Mouse (Mus musculus): ENCODE data around the gene Gm13290.
"Not testable (repeated sequence)": the region's sequence is repeated elsewhere in the genome, so short reads cannot be mapped to it uniquely, and the experiment has no call there.

Gm13290 gene

DNA sequence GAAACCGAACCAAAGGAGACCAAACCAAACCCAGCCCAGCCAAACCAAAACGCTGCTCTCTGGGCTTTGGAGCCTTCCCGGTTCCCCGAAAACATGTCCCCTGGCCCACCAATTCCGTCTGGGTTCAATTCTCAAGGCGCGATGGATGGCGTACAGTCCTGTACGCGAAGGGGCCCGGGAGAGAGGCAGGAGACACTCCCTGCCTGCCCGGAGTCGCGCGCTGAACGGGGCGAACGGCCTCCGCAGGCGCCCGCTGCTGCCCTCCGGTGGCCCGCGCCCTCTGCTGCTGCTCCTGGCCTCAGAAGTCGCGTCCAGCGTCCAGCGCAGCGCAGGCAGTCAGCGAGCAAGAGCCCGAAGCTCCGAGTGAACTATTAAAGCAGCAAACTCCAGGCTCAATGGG, at the start of gene Gm13290:
Gm13290 (plus strand) TSS at position 301 of the 400 bp plus-strand sequence.
- in situ Hi-C loops (cut with MboI; ENCODE audit: low sequenced_read_pairs): not testable (repeated sequence)

DNA sequence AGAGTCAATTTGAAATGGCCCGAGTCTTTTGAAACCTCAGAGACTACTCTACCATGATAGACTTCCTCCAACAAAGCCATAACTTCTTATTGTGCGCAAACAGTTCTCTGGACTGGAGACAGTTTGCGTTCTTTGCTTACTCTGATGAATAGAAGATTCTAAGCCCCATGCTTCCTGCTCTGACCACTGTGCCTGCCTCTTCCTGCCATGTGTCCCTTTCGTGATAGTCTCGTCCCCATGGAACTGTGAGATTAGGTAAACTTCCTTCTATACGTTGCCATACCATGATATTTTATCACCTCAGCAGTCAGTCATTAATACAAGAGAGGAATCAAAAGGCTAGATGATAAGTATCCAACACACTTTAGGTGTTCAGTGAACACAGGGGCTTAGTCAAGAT, 46.9 kb upstream of the Gm13290 start:
- in situ Hi-C loops (cut with MboI; ENCODE audit: low sequenced_read_pairs): no loop called here

DNA sequence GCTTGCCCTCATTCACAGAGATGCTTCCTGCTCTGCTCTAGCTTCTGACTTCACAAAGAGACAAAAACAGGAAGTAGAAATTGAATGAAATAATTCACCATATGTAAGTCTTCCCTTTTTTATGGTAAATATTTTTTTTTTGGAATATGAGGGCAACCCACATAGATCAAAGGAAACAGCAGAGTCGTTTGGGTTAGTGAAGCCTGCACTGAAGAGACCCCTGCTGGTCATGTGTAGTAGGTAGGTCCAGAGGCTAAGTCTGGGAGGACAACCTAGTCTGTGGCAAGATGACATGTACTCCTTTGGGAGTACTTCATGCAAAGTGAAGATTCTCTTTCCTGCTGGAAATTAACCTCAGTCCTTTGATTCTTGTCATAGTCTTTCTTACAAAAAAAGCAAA, 46.3 kb upstream of the Gm13290 start:
- in situ Hi-C loops (cut with MboI; ENCODE audit: low sequenced_read_pairs): no loop called here

DNA sequence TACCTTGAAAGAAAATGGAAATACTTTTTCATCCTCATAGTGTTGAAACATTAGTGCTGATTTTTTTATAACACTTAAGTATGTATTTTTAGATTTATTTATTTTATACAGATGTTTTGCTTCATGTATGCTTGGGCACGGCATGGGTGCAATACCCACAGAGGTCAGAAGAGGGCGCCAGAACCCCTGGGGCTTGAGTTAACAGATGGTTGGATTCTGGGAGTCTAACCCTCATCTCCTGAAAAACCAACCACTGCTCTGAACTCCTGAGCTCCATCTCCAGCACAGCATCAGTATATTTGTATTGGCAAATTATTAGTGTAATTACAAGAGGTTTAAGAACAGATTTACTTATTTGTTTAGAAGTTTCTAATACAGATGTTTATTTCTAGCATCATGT, 35.2 kb upstream of the Gm13290 start:
- in situ Hi-C loops (cut with MboI; ENCODE audit: low sequenced_read_pairs): no loop called here

DNA sequence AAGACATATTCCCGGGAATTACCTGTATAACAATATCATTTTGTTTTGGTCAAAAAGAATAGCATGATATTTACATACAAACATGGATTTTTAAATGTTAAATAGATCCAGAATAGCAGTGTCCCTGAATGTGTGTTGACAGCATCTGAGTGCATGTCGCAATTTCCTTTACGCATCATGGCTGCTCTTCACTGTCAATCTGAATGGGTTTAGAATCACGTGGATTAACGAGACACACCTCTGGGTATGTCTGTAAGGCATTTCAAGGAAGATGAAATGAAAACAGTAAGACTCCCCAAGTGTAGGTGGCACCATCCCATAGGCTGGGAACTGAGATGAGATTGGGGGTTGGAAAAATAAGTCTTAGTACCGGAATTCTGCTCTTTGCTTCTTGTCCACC, 34.6 kb upstream of the Gm13290 start:
- in situ Hi-C loops (cut with MboI; ENCODE audit: low sequenced_read_pairs): no loop called here

DNA sequence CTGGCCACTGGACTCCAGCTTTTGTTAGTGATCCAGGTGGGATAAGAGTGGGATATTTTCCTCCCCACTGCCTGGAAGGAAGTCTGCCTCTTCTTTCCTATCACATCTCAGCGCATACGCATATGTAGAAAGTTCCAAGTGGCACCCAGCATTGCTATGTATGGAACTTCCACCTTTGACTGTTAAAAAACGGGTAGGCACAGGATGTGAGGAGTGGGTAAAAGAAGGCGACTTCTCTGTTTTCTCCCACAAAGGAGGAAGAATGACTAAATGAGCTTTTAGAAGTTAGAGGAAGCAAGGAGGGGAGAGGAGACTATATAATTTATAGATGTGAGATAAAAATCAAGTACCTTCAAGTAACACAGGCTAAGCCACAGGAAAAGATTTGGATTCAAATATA, 32.2 kb upstream of the Gm13290 start:
- in situ Hi-C loops (cut with MboI; ENCODE audit: low sequenced_read_pairs): no loop called here

DNA sequence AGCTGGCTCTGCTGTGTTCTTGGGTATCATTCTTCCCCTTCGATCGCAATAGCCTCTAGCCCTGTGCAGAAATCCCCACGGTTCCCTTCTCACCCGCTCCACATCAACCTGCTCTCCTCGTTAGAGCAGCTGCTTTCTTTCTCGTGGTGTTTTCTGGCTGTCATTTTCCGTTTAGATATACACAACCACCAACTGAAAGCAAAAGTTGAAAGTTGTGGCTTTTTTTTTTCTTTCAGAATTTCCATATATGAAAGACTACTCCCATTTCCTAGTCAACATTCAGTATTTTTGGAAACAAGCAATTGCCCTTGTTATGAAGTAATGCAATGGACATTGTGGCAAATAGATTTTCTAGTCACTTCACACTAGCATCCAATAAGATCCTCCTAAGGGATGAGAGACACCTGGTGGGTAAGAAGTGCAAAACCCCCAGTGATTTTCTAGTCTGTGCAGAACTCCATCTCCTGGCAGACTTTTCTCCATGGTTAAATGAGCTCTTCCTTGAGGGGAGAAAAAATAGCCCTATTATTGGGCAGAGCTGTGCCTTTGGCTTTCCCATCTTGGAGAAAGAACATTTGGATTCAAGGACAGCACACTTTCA, 30.8 kb upstream of the Gm13290 start:
- in situ Hi-C loops (cut with MboI; ENCODE audit: low sequenced_read_pairs): no loop called here

DNA sequence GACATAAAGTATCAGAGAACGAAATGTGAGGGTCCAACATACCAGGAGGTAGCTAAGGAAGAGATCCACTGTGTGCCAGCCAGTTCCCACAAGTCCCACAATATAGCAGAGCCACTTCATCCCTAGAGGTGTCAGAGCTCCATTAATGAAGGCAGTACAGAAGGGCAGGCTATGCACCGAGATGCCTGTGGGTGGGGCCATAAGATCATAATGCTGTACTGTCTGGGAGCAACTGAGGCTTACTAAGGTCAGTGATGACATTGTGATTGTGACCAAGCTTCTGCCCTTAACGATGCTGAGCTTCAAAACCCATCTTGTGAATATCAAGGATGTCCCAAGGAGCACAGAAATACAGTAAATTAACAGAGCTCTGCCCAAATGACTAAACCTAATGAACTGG, 29.4 kb upstream of the Gm13290 start:
- in situ Hi-C loops (cut with MboI; ENCODE audit: low sequenced_read_pairs): no loop called here

DNA sequence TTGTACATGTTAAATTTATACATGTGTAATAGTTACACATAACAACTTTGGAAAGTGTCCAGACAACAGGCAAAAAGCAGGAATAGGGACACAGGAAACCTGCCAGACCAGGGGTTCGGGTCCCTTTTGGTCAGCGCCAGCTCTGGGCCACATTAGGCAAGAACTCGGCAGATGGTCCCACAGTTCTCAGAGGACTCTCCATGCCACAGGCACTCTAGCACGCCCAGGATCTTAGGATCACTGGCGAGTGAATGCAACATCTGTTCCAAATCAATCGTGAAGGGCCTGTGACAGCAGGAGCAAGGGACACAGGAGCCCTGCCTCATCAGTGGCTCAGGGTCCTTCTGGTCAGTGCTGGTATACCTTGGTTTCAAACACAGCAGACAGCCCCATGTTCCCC, 23.7 kb upstream of the Gm13290 start:
- in situ Hi-C loops (cut with MboI; ENCODE audit: low sequenced_read_pairs): no loop called here

DNA sequence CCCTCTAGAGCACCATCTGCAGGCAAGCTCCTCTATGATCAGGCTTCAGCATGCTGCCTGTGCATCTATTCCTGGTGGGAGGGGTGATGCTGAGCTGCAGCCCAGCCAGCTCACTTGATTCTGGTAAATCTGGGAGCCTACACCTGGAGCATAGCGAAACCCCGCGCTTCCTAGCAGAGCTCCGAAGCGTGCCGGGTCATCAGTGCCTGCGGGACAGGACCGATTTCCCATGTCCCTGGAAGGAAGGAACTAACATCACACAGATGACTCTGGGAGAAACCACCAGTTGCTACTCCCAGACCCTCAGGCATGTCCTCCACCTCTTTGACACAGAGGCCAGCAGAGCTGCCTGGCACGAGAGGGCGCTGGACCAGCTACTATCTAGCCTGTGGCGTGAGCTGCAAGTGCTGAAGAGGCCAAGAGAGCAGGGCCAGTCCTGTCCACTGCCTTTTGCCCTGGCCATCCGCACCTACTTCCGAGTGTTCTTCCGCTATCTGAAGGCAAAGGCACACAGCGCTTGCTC, 18.8 kb upstream of the Gm13290 start, which contains the start of gene Gm13271:
Gm13271 (plus strand) TSS at position 51 of the 523 bp plus-strand sequence.
- in situ Hi-C loops (cut with MboI; ENCODE audit: low sequenced_read_pairs): not testable (repeated sequence)

DNA sequence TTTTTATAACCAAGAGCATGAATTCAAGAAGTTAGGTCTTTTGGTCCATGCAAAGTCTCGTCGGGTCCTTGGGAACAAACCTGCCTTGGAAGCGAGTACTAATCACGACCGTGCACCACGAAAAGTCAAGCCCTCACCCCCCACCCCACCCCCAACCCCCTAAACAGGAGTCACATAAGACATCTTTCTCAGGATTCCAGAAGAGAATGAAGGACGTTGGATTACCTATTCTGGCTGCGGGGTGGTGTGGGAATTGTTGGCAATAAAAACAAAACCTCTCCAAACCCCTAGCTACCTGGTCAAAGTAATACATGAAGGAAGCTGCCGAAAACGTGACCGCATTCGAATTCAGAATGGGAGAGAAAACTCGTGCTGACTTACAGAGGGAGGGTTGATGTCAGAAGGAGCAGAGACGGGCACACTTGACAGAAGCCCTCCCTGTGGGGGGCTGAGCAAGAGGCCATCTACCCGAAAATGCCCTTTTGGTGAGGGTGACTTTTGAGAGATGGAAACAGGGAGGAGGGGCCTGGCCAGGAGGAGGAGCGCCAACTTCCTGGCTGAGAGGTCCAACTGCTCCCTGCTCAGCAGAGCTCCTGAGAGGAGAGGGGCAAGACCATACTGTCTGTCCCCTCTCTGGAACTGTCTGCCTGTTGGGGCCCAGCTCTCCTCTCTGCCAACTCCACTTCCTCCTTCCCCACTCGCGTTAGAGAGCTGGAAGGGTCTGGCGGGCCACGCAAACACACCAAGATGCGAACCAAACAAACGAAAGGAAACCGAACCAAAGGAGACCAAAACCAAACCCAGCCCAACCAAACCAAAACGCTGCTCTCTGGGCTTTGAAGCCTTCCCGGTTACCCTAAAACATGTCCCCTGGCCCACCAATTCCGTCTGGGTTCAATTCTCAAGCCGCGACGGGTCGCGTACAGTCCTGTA, 16.8 kb upstream of the Gm13290 start:
- in situ Hi-C loops (cut with MboI; ENCODE audit: low sequenced_read_pairs): not testable (repeated sequence)

DNA sequence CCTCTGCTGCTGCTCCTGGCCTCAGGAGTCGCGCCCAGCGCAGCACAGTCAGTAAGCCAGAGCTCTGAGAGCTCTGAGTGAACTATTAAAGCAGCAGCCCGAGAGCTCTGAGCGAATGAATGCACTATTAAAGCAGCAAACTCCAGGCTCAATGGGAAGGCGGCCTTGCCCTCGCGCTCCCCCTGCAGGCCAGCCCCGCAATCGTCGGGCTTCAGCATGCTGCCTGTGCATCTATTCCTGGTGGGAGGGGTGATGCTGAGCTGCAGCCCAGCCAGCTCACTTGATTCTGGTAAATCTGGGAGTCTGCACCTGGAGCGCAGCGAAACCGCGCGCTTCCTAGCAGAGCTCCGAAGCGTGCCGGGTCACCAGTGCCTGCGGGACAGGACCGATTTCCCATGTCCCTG, 16.0 kb upstream of the Gm13290 start:
- in situ Hi-C loops (cut with MboI; ENCODE audit: low sequenced_read_pairs): not testable (repeated sequence)

DNA sequence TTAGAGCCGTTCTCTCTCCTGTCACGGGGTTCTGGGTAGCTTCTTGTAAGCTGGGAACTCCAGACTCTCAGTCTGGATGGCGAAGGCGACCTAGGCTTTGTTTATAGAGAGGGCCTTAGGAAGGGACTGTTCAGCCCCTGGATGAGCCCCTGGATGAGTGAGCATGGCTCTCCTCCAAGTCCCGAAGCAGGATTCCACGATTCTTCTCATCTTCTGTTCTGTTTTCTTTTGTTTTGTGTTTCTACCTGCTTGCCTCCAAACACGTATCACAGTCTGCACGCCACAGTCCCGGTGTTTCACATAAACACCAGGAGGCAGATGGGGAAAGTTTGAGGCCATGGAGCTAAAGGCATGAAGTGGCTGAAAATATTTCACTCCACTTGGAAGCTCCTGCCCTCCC, 14.9 kb upstream of the Gm13290 start:
- in situ Hi-C loops (cut with MboI; ENCODE audit: low sequenced_read_pairs): not testable (repeated sequence)

DNA sequence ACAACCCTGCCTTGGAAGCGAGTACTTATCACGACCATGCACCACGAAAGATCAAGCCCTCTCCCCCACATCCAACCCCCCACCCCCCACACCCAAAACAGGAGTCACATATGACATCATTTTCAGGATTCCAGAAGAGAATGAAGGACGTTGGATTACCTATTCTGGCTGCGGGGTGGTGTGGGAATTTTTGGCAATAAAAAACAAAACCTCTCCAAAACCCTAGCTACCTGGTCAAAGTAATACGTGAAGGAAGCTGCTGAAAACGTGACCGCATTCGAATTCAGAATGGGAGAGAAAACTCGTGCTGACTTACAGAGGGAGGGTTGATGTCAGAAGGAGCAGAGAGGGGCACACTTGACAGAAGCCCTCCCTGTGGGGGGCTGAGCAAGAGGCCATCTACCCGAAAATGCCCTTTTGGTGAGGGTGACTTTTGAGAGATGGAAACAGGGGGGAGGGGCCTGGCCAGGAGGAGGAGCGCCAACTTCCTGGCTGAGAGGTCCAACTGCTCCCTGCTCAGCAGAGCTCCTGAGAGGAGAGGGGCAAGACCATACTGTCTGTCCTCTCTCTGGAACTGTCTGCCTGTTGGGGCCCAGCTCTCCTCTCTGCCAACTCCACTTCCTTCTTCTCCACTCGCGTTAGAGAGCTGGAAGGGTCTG, 13.9 kb upstream of the Gm13290 start, which contains the start of gene Gm13283:
Gm13283 (plus strand) TSS at position 510 of the 659 bp plus-strand sequence.
- in situ Hi-C loops (cut with MboI; ENCODE audit: low sequenced_read_pairs): not testable (repeated sequence)

DNA sequence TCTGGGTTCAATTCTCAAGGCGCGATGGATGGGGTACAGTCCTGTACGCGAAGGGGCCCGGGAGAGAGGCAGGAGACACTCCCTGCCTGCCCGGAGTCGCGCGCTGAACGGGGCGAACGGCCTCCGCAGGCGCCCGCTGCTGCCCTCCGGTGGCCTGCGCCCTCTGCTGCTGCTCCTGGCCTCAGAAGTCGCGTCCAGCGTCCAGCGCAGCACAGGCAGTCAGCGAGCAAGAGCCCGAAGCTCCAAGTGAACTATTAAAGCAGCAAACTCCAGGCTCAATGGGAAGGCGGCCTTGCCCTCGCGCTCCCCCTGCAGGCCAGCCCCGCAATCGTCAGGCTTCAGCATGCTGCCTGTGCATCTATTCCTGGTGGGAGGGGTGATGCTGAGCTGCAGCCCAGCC, 13.2 kb upstream of the Gm13290 start:
- in situ Hi-C loops (cut with MboI; ENCODE audit: low sequenced_read_pairs): not testable (repeated sequence)

DNA sequence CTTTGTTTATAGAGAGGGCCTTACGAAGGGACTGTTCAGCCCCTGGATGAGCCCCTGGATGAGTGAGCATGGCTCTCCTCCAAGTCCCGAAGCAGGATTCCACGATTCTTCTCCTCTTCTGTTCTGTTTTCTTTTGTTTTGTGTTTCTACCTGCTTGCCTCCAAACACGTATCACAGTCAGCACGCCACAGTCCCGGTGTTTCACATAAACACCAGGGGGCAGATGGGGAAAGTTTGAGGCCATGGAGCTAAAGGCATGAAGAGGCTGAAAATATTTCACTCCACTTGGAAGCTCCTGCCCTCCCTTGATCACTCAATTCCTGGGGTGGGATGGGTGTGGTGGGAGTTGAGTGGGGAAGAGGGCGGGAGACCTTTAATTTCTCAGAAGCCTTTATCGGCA, 11.9 kb upstream of the Gm13290 start:
- in situ Hi-C loops (cut with MboI; ENCODE audit: low sequenced_read_pairs): not testable (repeated sequence)

DNA sequence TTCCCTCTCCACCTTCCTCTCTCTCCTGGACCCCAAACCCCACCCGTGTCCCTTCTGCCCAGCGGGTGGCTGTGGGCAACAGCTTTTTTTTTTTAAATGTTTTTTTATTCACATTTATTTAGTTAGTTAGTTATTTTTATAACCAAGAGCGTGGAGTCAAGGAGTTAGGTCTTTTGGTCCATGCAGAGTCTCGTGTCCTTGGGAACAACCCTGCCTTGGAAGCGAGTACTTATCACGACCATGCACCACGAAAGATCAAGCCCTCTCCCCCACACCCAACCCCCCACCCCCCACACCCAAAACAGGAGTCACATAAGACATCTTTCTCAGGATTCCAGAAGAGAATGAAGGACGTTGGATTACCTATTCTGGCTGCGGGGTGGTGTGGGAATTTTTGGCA, 11.3 kb upstream of the Gm13290 start:
- in situ Hi-C loops (cut with MboI; ENCODE audit: low sequenced_read_pairs): not testable (repeated sequence)

DNA sequence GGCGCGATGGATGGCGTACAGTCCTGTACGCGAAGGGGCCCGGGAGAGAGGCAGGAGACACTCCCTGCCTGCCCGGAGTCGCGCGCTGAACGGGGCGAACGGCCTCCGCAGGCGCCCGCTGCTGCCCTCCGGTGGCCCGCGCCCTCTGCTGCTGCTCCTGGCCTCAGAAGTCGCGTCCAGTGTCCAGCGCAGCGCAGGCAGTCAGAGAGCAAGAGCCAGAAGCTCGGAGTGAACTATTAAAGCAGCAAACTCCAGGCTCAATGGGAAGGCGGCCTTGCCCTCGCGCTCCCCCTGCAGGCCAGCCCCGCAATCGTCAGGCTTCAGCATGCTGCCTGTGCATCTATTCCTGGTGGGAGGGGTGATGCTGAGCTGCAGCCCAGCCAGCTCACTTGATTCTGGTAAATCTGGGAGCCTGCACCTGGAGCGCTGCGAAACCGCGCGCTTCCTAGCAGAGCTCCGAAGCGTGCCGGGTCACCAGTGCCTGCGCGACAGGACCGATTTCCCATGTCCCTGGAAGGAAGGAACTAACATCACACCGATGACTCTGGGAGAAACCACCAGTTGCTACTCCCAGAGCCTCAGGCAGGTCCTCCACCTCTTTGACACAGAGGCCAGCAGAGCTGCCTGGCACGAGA, 10.1 kb upstream of the Gm13290 start:
- in situ Hi-C loops (cut with MboI; ENCODE audit: low sequenced_read_pairs): not testable (repeated sequence)

DNA sequence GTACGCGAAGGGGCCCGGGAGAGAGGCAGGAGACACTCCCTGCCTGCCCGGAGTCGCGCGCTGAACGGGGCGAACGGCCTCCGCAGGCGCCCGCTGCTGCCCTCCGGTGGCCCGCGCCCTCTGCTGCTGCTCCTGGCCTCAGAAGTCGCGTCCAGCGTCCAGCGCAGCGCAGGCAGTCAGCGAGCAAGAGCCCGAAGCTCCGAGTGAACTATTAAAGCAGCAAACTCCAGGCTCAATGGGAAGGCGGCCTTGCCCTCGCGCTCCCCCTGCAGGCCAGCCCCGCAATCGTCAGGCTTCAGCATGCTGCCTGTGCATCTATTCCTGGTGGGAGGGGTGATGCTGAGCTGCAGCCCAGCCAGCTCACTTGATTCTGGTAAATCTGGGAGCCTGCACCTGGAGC, 3.0 kb downstream of the Gm13290 start, which contains the start of gene Gm13289:
Gm13289 (plus strand) TSS at position 301 of the 400 bp plus-strand sequence.
- in situ Hi-C loops (cut with MboI; ENCODE audit: low sequenced_read_pairs): not testable (repeated sequence)

DNA sequence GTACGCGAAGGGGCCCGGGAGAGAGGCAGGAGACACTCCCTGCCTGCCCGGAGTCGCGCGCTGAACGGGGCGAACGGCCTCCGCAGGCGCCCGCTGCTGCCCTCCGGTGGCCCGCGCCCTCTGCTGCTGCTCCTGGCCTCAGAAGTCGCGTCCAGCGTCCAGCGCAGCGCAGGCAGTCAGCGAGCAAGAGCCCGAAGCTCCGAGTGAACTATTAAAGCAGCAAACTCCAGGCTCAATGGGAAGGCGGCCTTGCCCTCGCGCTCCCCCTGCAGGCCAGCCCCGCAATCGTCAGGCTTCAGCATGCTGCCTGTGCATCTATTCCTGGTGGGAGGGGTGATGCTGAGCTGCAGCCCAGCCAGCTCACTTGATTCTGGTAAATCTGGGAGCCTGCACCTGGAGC, 5.9 kb downstream of the Gm13290 start, which contains the start of gene Gm13272:
Gm13272 (plus strand) TSS at position 301 of the 400 bp plus-strand sequence.
- in situ Hi-C loops (cut with MboI; ENCODE audit: low sequenced_read_pairs): not testable (repeated sequence)

DNA sequence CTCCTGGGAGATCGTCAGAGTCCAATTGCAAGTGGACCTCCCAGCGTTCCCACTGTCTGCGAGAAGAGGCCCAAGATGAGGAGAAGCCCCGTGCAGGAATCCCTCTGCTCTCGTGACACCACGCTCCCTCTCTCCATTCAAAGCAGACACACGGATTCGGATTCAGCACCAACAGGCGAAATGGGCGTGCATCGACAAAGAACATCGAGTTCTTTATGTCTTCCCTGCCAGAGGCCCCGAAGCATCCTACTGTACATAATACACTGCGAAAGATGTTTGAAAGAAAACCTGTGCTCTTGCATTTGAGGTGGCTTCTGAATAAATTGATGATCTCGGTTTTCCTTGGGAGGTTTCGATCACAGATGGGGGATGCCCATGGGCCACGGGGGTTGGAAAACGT, 6.7 kb downstream of the Gm13290 start:
- in situ Hi-C loops (cut with MboI; ENCODE audit: low sequenced_read_pairs): not testable (repeated sequence)

Data from CH12F3 (cell line).